In the genomic region with DNA sequence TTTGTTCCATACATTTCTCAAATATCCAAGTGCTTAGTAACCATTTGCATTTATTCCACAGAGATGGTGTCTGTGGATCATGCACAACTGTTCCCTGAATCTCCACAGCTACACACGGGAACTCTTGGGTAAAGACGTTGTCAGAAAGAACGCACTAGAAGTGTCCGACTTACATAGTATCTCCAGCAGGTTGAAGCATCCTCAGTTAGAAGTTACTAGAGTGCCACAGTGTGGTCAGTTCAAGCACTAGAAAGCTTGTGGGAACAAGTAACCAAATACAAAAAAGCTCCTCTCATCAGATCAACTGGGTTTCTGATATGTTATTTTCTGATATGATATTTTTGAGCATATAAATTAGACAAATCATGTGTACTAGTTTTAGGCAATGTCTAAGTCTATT, we compare ENCODE assay signal across 9 mouse cellular contexts.
DNase-seq lines count a peak whose midpoint lies in the region; ATAC-seq and TF ChIP-seq lines count a peak whose summit lies in the region.
"Had no signal": no experiment of that assay in that cellular context is flagged by ENCODE, and none has a peak within 500 bp of the region (broad histone marks: within the 10 kb centered on the region; RNA-seq: fewer than 3 reads in every experiment).

No protein-coding gene starts in this region.

- H3K9ac ChIP-seq in lung, postnatal 0 days (replicated peaks; ENCODE audit: low read depth) = no peak overlapping the region
- no peak overlapping the region for H3K9ac ChIP-seq in embryonic facial prominence, embryonic 14.5 days (ENCODE audit: low read depth, low read length)
- H3K9ac ChIP-seq in heart, embryonic 12.5 days = no peak overlapping the region
- H3K9ac ChIP-seq: embryonic facial prominence, embryonic 12.5 days had no signal

- no peak for ATAC-seq in lung, postnatal 0 days
- ATAC-seq in embryonic facial prominence, embryonic 14.5 days (ENCODE audit: low read depth) = peak; percentile 41; the same call in 1 of the 2 replicates
- ATAC-seq in heart, embryonic 12.5 days (ENCODE audit: insufficient number of reproducible peaks, low FRiP score) = no peak

- intact Hi-C loops in gastrocnemius, adult 2 months (cut with DNase I) = no loop called here

- no peaks in the 10 kb centered on the region for H3K9me3 ChIP-seq in lung, postnatal 0 days (ENCODE audit: low read length)
- H3K9me3 ChIP-seq in embryonic facial prominence, embryonic 14.5 days (ENCODE audit: control insufficient read depth, low read length) = no peaks in the 10 kb centered on the region
- no peaks in the 10 kb centered on the region for H3K9me3 ChIP-seq in heart, embryonic 12.5 days (replicated peaks)
- H3K9me3 ChIP-seq: embryonic facial prominence, embryonic 12.5 days had no signal

- H3K4me2 ChIP-seq in lung, postnatal 0 days (replicated peaks; ENCODE audit: low read depth, low read length) = no peak overlapping the region
- no peak overlapping the region for H3K4me2 ChIP-seq in embryonic facial prominence, embryonic 14.5 days (ENCODE audit: low read depth, low read length)
- H3K4me2 ChIP-seq in heart, embryonic 12.5 days = no peak overlapping the region
- H3K4me2 ChIP-seq: embryonic facial prominence, embryonic 12.5 days had no signal

- WGBS in lung, postnatal 0 days = 50% methylated on average over 4 of the region's 4 CpGs
- 43% methylated on average over 4 of the region's 4 CpGs for WGBS in embryonic facial prominence, embryonic 14.5 days
- WGBS in heart, embryonic 12.5 days = 61% methylated on average over 4 of the region's 4 CpGs

- H3K36me3 ChIP-seq in lung, postnatal 0 days (ENCODE audit: insufficient read depth, low read length) = no peaks in the 10 kb centered on the region
- no peaks in the 10 kb centered on the region for H3K36me3 ChIP-seq in embryonic facial prominence, embryonic 14.5 days (ENCODE audit: control insufficient read depth, insufficient read depth, low read length)
- no peaks in the 10 kb centered on the region for H3K36me3 ChIP-seq in heart, embryonic 12.5 days
- H3K36me3 ChIP-seq: embryonic facial prominence, embryonic 12.5 days had no signal

- no peak overlapping the region for H3K27ac ChIP-seq in gastrocnemius, adult 2 months
- H3K27ac ChIP-seq in lung, postnatal 0 days (ENCODE audit: low read length) = no peak overlapping the region
- H3K27ac ChIP-seq in embryonic facial prominence, embryonic 14.5 days (replicated peaks; ENCODE audit: low read depth, low read length) = no peak overlapping the region
- H3K27ac ChIP-seq in heart, embryonic 12.5 days (ENCODE audit: poor library complexity, severe bottlenecking) = no peak overlapping the region
- H3K27ac ChIP-seq: embryonic facial prominence, embryonic 12.5 days had no signal

- DNase-seq in gastrocnemius, adult 2 months = no peak
- no peak for DNase-seq in gastrocnemius, postnatal 4 days (ENCODE audit: low spot score in 2 of 2)
- DNase-seq in lung, postnatal 0 days (ENCODE audit: low spot score) = peak; percentile 11
- no peak for DNase-seq in lung, postnatal 14 days
- peak; percentile 71 for DNase-seq in embryonic facial prominence, embryonic 14.5 days (ENCODE audit: low spot score)
- peak; percentile 39 for DNase-seq in retina, adult 2 months (ENCODE audit: low read depth, low spot score)
- DNase-seq in spleen, postnatal 4 days (ENCODE audit: low spot score in 2 of 2) = no peak

- peak; percentile 58 for TF ChIP-seq CTCF in gastrocnemius, adult 2 months (IDR thresholded peaks at IDR 0.05)
- peak; percentile 32 for TF ChIP-seq CTCF in lung, postnatal 0 days (IDR thresholded peaks at IDR 0.05)

- H3K4me1 ChIP-seq in lung, postnatal 0 days (ENCODE audit: insufficient read depth, low read depth, low read length) = no peaks in the 10 kb centered on the region
- no peaks in the 10 kb centered on the region for H3K4me1 ChIP-seq in embryonic facial prominence, embryonic 14.5 days (ENCODE audit: control insufficient read depth, insufficient read depth, low read length)
- H3K4me1 ChIP-seq in heart, embryonic 12.5 days (replicated peaks) = no peaks in the 10 kb centered on the region
- H3K4me1 ChIP-seq: embryonic facial prominence, embryonic 12.5 days had no signal

- H3K4me3 ChIP-seq in gastrocnemius, adult 2 months = no peak overlapping the region
- no peak overlapping the region for H3K4me3 ChIP-seq in lung, postnatal 0 days (ENCODE audit: low read depth, low read length)
- H3K4me3 ChIP-seq in embryonic facial prominence, embryonic 14.5 days (ENCODE audit: low read depth, low read length) = no peak overlapping the region
- H3K4me3 ChIP-seq in heart, embryonic 12.5 days = no peak overlapping the region
- H3K4me3 ChIP-seq: embryonic facial prominence, embryonic 12.5 days had no signal

- no peaks in the 10 kb centered on the region for H3K27me3 ChIP-seq in lung, postnatal 0 days (replicated peaks; ENCODE audit: insufficient read depth, low read length)
- H3K27me3 ChIP-seq in embryonic facial prominence, embryonic 14.5 days (replicated peaks; ENCODE audit: control insufficient read depth, insufficient read depth, low read length) = no peaks in the 10 kb centered on the region
- H3K27me3 ChIP-seq in heart, embryonic 12.5 days (replicated peaks) = no peaks in the 10 kb centered on the region
- H3K27me3 ChIP-seq: embryonic facial prominence, embryonic 12.5 days had no signal

- TF ChIP-seq EP300 in lung, postnatal 0 days (IDR thresholded peaks at IDR 0.05) = no peak

Comparison
In these comparisons a context has a peak if more than half of its experiments do, and no peak if none do; other contexts are left out.
1. DNase-seq: peak in lung, postnatal 0 days (single experiment), embryonic facial prominence, embryonic 14.5 days (single experiment) and retina, adult 2 months (single experiment); none in gastrocnemius, adult 2 months (single experiment), gastrocnemius, postnatal 4 days (0 of 2), lung, postnatal 14 days (single experiment) and spleen, postnatal 4 days (0 of 2).